Mouse (Mus musculus): Measurements from ENCODE around the gene Gchfr.
A peak's percentile ranks its signal among the peaks of the same experiment; 100 is the strongest.

Gchfr gene

DNA sequence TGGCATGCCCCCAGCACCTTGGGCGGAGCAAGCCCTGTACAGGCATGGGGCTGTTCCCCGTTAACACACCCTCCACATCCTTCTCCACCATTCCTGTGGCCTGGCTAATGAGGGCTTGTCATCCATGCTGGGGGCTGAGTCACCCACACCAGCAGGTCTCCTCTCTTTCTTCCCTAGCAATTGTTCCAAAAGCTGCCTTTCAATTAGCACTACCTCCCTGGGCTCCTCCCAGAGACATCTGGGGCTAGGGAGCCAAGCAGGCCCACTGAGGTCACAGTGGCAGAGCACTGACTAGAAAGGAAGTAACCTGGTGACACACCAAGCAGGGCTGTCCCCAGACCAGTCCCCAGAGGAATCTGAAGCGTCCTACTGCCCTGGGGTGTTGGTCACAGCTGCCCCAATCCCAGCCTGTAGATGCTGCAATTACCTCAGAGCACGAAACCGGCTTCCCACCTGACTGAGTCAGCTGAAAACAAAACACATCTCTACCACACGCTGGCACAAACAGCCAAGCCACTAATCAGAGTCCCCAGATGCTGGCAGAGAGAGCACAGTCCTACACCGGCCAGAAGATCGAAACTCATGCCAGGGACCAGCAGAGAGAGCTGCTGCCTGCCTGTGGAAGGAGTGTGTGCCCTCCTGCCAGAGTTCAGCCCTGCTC is 6.5 kb downstream of the Gchfr start, which contains the start of gene Gm14137:
Gene Gm14137 (plus strand): TSS at position 519 of the 661 bp plus-strand sequence.
- DNase-seq: no peak

DNA sequence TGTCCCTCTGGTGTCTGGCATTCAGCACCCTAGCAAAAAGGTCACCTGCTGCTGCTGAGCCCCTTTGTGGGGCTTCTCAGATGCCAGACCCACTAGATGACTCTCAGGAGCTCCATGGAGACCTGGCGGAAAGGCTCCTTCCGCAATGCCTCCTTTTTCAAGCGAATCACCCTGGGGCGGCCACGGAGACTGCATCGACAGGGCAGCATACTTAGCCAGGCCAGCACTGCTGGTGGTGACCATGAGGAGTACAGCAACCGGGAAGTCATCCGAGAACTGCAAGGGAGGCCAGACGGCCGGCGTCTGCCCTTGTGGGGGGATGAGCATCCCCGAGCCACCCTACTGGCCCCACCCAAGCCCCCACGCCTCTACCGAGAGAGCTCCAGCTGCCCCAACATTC is 7.3 kb downstream of the Gchfr start:
- DNase-seq: no peak

DNA sequence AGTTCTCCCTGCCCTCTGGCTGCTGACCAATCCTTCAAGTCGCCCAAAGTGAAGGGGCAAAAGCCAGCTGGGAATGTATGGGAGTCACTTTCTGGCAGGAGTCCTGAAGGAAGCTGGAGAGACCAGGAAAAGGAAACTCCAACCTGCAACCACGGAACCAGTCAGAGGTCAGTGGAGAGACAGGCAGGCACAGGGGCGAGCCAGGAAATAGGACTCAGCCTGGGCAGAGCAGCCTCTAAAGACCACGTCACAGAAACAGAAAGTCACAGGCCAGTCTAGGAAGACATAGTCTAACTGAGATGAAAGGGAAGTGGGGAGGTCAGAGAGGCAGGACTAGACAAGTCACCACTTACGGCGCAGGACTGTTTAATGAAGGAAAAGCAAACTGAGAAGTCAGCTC is 8.0 kb downstream of the Gchfr start:
- no peak for DNase-seq

DNA sequence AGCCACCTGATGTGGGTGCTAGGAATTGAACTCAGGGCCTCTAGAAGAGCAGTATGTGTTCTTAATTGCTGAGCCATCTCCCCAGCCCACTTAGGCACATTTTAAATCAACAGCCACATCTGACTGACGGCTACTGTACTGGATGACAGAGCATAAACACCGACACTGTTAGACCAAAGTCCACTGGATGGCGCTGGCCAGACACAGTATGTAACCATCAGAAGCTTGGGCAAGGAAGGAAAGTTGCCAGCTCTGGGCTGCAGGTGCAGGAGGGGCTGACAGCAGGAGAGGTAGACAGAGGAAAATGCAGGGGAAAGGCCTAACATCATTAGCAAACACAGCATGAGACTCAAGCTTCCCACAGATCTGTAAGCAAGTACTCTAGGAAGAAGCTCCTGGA is 9.2 kb downstream of the Gchfr start:
- DNase-seq: no peak

DNA sequence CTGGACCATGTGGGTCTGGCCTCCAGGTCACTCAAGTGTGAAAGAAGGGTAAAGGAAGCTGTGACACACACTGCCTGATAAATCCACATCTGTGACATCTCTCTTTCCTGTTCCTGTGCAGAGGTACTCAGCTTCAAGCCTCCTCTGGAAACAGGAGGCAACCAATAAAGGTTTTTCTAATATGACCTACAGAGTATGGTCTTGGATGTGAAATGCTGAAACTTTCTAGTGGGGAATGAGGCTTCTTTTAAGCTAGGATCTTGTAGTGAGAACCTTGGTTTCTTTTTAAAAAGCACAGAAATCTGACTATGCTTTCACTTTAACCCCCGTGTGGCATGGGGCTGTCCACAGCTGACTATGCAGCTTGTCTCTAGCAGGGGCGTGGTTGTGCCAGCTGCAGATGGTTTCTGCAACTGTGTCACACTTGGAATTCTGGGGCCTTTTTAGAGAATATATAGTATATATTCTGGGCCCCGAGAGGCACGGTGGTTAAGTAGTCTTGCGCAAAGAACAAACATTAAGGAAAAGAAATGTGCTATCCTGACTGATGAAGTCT is 9.9 kb downstream of the Gchfr start:
- DNase-seq: no peak

DNA sequence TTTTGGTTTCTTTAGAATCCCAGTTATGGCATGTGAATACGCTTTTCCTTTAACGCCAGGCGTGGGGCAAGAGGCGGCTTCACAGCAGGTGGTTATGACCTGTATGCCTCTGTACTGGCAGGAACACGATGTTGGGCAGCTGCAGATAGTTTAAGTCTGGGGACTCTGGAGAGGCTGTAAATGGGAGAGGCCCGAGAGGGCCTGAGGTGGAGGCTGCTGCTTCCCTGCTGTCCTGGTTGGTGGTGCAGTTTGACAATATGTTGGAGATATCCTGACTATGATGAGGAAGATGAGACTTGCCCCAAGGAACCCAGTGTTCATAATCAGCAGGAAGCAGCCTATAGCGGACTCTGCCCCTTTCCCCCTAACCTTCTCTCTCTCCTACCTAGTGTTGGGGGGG is 15.3 kb downstream of the Gchfr start:
- DNase-seq: no peak

DNA sequence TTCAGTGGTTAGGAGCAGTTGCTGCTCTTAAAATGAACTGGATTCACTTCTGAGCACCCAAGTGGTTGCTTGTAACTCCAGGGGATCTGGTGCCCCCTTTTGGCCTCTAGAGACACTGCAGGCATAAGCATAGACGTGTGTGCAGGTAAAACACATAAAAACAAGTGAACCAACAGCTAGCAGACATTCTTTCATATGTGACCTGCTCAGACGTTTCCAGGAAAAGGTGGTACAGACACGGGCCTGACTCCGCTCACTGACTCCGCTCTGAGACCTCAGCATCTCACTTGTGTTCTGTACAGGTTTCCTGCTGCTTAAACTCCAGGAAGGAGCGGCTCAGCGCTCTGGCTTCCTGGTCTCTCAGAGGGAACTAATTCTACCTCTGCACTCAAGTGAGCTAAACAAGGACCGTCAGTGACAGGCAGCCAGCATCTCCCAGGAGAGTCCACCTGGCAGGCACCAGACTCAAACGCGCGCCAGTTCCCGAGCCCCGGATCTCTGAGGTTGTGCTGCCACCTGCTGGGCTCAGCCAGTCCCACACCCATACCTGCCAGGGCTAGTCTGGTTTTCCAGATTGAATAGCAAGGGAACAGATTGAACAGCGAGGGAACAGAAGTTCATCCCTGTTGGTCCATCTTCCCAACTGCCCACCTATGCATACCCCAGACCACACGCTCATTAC is 21.6 kb downstream of the Gchfr start:
- DNase-seq: peak; percentile 81

DNA sequence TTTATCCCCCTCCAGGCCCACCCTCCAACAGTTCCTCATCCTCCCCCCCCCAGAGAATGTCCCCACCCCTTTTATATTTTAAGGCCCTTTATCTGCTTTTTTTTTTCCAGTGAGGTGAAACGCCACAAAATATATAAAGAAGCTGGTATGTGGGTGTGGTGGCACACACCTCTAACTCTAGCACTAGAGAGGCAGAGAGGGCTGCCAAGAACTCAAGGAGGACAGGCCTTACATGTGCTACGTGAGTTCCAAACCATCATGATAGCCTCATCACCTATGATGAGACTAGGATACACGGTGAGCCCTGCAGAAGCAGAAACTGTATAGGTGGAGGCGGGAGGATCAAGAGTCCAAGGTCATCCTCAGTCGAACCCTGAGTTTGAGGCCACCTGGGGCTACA is 23.4 kb downstream of the Gchfr start:
- DNase-seq: no peak

DNA sequence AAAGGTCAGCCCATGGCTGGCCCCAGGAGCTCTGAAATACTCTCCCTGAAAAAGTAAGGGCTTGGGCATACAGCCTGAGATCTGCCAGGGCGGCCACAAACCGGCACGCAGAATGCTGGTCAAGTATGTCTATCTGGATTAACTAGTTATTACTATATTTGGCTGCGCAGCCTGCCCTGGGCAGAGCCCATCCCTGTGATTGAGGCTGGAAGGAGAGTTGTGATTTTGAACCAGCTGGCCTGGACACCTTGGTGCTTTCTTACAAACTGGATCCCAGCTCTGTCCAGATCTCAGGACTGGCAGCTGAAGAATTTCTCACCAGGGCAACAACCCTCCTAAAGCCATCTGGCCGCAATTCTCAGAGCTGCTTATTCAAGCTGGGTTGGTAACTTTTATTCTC is 26.6 kb downstream of the Gchfr start:
- DNase-seq: no peak

DNA sequence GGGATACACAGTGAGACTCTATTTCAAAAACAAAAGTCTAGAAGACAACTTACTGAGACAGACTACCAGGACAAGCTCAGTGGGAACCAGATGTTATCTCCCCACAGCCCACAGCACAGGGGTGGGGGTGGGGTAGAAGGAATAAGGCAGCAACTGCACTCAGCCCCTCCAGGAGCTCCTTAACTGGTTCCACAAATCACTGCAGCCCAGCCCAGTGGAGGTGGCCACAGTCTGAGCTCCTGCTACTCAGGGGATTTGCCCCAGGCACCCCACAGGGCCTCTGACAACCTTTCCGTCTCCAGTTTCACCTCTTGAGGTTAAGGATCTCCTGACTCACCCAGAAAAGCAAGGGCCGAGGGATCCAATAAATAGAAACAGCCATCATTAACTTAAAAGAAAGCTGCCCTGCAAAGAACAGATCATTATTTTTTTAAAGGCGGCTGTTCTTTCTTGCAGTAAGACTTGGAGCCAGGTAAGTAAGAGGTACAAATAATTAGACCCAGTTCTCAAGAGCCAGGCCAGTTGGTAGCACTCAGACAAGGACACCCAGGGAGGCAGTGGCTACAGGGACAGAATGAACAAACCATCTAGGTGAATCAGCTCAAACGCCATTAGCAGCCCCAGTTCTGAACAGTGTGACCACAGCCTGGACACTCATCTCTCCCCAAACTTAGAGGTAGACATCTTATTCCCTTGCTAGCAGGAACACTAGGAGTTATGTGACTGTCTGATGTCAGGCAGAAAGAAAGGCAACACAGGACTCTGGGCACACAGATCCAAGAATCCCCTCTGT is 28.9 kb downstream of the Gchfr start:
- DNase-seq: no peak

DNA sequence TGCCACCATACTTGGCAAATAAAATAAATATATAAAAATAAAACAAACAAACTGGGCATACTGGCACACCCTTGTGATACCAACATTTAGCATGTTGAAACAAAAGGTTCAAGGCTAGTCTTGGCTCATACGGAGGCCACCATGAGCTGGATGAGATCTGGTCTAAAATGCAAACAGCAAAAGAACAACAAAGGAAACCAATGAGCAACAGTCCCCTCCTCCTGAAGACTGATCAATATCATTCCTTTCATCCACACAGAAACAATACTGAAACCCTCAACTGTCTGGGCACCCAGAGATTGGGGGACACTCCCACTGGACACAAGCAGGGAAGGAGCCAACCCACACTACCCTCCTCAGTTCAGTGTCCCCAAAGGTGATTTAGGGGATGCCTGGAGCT is 29.9 kb downstream of the Gchfr start:
- no peak for DNase-seq

DNA sequence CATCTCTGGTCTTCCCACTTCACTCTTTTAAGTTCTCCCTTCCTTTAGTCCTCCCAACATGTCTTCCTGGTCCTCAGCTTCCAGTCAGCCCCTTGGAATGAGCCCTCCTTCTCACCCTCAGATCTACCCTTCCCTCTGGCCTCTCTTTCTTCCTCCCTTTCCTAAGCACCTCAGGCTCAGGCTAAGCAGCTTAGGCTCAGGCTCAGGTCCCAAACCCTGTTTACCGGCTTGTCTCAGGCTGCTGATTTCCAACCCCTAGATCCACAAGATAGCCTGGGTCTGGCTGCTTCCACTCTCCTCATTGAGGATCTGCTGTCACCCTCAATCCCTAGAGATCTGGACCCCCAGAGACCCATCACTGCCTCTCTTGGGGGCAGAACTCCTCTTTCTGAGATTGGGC is 30.5 kb downstream of the Gchfr start:
- DNase-seq: no peak

DNA sequence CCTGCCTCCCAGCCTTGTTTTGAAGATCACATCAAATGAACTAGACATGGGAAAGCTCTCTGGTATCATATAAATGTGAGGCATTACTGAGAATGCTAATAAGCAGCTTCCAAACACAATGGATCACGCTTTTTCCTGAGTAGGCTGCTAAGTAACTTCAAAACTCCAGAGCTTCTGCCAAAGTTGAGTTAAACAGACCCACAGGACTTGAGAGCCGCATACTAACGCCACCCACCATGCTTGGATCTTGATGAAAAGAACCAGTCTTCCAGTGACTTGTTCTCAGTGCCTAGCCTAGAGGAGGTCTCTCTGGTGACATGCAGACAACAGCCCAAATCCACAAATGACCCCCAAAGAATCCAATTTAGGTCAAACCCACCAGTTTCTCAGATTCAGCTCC is 31.4 kb downstream of the Gchfr start:
- no peak for DNase-seq

DNA sequence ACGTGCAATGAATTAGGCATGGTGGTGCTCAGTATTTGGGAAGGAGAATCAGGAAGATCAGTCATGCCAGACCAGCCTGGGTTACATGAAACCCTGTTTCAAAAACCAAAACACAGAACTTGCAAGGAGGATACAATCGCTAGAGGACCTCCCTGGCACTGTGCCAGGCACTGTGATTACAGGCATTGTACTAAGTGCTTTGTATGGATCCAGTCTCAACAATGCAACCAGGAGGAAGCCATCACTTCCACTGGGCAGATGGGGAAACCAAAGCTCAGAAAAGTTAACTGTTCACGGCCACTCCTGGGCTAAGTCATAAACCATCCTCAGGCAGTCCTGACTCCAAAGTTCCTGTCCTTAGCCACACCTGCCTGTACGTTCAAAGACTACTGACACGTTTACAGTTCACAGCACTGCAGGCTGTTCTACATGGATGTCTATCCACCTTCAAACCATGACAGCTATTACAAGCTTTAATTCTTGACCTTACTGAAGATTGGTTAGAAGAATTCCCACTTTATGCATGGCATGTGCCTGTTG is 35.4 kb downstream of the Gchfr start:
- peak; percentile 29 for DNase-seq

DNA sequence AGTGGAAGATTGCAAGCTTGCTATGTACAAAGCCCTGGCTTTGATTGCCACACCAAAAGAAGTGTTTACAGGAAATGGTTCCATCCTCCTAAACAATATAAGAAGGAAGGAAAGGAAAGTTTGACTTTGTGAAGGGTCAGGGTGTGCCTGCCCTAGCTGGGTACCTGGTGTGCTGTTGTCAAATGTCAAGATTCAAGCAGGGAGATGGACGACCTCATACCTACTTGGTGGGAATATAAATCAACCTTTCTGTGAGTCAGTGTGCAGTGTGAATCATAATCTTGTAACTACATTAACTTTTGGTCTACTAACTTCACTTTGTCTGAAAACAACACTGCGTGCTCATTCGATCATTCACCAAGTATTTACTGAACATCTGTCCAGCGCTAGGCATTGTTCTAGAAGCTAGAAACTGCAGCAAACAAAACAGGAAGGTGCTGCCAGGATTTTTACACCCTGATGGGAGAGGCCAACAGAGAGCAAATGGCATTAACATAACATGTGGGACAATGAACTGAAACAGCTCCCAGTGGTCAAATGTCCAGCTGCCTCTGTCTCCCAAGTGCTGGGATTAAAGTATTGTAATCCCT is 36.4 kb downstream of the Gchfr start:
- DNase-seq: no peak

DNA sequence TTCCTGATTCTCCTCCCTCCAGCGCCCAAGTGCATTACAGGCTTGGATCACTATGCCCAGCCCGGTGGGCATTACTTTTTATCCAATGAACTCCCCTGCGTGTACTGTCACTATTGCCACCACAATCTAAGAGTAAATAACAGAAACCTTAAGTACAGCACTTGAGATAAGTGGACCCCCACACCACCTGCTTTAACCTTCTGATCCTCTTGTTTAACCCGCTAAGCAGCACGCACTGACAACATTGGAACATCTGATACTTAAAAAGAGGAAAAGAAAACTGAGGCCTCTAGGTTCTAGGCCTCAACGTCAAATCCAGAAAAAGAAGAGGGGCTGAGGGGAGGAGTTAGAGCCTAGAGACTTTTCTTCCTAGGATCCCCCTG is 40.4 kb downstream of the Gchfr start:
- DNase-seq: no peak

DNA sequence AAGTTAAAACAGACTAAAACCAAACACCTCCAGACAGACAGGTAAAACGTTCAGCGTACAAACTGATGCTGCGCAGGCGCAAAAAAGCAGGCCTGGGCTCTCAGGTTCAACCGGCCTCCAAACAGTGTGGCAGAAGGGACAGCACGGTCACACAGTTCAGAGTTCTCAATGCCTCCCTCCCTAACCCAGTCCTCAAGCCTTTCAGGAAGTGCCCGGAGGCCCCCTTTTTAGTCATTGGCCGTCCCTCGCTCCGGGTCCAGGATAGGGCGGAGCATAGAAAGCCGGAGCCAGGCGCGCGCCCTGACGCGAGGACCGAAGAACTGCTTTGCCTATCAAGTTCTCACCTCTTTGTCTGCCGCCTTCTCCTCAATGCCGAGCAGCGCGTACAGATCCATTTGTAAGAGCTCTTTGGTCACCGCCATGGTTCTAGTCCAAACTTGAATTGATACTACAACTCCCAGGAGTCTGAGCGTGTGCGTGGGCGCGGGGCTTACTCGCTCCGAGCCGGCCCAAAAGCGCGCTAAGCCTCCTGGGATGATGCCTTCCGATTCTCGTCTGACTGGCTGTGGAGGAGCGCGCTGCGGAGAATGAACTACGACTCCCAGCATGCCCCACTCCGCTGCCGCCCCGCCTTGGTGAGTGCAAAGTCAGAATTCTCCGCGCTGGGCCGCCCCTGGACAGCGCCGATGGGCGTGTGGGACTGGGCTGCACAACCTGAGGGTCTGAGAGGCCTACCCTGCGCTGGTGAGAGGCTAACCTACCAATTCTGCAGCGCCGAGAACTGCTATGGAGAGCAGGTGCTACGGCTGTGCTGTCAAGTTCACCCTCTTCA is 41.0 kb downstream of the Gchfr start, which contains the start of the genes Zfyve19 and Dnajc17:
Gene Zfyve19 (plus strand): TSS at position 274 of the 832 bp plus-strand sequence.
Gene Dnajc17 (minus strand): TSS at position 452 of the 832 bp plus-strand sequence.
- DNase-seq: peak; percentile 97

DNA sequence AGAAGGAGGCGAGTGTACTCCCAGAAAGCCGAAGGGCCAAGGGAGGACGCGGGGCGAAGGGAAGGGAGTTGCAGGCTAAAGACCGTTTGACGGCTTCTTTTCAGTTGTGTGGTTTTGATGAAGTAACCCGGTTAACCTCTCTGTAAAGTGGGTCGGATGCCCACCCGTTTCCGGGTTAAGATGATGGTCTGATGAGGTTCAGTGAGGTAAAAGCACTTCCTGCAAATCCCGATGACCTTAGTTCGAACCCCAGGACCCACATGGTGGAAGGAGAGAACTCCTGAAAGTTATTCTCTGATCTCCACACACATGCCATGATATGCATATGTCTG is 41.6 kb downstream of the Gchfr start:
- no peak for DNase-seq

Measured in right cerebral cortex, postnatal 14 days (tissue).